Mouse (Mus musculus): Measurements from ENCODE around the gene Prph2. TPM values are rescaled to one million over a fixed set of nuclear protein-coding genes. Genes with fewer than 3 reads are reported as not detected.

The Prph2 gene
- polyA plus RNA-seq, 1 experiment from 2014 or later = 0.05 TPM

Other genes with a start within 250 kb of the Prph2 start
- gene Rrp36, start 236.1 kb upstream of the Prph2 start, polyA plus RNA-seq (2015; fragmentation: Nextera tagmentation; extraction: Ambion mirVana) = 53.0 TPM in 2 replicates
- gene Mea1, start 231.7 kb upstream of the Prph2 start, polyA plus RNA-seq (2015; fragmentation: Nextera tagmentation; extraction: Ambion mirVana) = 291 and 302 TPM in 2 replicates
- 168 and 179 TPM in 2 replicates for gene Klhdc3, start 229.5 kb upstream of the Prph2 start, polyA plus RNA-seq (2015; fragmentation: Nextera tagmentation; extraction: Ambion mirVana)
- gene Ppp2r5d, start 205.3 kb upstream of the Prph2 start, polyA plus RNA-seq (2015; fragmentation: Nextera tagmentation; extraction: Ambion mirVana) = 101 and 109 TPM in 2 replicates
- 29.7 and 30.7 TPM in 2 replicates for gene Pex6, start 199.0 kb upstream of the Prph2 start, polyA plus RNA-seq (2015; fragmentation: Nextera tagmentation; extraction: Ambion mirVana)
- gene Gnmt, start 181.3 kb upstream of the Prph2 start, polyA plus RNA-seq (2015; fragmentation: Nextera tagmentation; extraction: Ambion mirVana) = 0.86 and 1.9 TPM in 2 replicates
- gene Cnpy3, start 158.2 kb upstream of the Prph2 start, polyA plus RNA-seq (2015; fragmentation: Nextera tagmentation; extraction: Ambion mirVana) = 67.2 and 73.5 TPM in 2 replicates
- gene Ptcra, start 146.7 kb upstream of the Prph2 start, polyA plus RNA-seq (2015; fragmentation: Nextera tagmentation; extraction: Ambion mirVana) = 0.19 and 0.45 TPM in 2 replicates
- 53.6 and 58.8 TPM in 2 replicates for gene 2310039H08Rik, start 137.8 kb upstream of the Prph2 start, polyA plus RNA-seq (2015; fragmentation: Nextera tagmentation; extraction: Ambion mirVana)
- gene Rpl7l1, start 127.8 kb upstream of the Prph2 start, polyA plus RNA-seq (2015; fragmentation: Nextera tagmentation; extraction: Ambion mirVana) = 82.2 and 87.9 TPM in 2 replicates
- gene Bicral, start 52.0 kb upstream of the Prph2 start, polyA plus RNA-seq (2015; fragmentation: Nextera tagmentation; extraction: Ambion mirVana) = 7.7 and 10.3 TPM in 2 replicates
- gene Tbcc, start 19.8 kb upstream of the Prph2 start, polyA plus RNA-seq (2015; fragmentation: Nextera tagmentation; extraction: Ambion mirVana) = 57.5 and 60.8 TPM in 2 replicates
- 16.1 and 16.5 TPM in 2 replicates for gene Ubr2, start 100.1 kb downstream of the Prph2 start, polyA plus RNA-seq (2015; fragmentation: Nextera tagmentation; extraction: Ambion mirVana)

All from hindbrain, embryonic 15.5 days (tissue).